Comparison of ENCODE assay signal across 8 mouse cellular contexts in genomic region chr11:97437745-97438144, GRCm38 (mm10). TPM values are rescaled to one million over a fixed set of nuclear protein-coding genes. Genes with fewer than 3 reads are reported as not detected.
A peak's percentile ranks its signal among the peaks of the same experiment; 100 is the strongest.
DNase-seq lines count a peak whose midpoint lies in the region; ATAC-seq and TF ChIP-seq lines count a peak whose summit lies in the region.

No protein-coding gene starts in this region.

- TF ChIP-seq POLR2A in bone marrow macrophage, adult 2 months (IDR thresholded peaks at IDR 0.05; ENCODE audit: borderline replicate concordance, low read depth, low read length): no peak
- no peak for TF ChIP-seq POLR2A in cerebellum, adult 2 months (IDR thresholded peaks at IDR 0.05; ENCODE audit: borderline replicate concordance, insufficient read depth, low read length)

- H3K9me3 ChIP-seq in heart, embryonic 10.5 days: no peaks in the 10 kb centered on the region
- no peaks in the 10 kb centered on the region for H3K9me3 ChIP-seq in kidney, embryonic 15.5 days (replicated peaks)

- H3K4me3 ChIP-seq in layer of hippocampus, adult 2 months: no peak overlapping the region
- H3K4me3 ChIP-seq in bone marrow macrophage, adult 2 months (ENCODE audit: insufficient read depth, low read length): no peak overlapping the region
- peak overlapping the region; percentile 38 for H3K4me3 ChIP-seq in heart, embryonic 10.5 days
- no peak overlapping the region for H3K4me3 ChIP-seq in kidney, embryonic 15.5 days (replicated peaks)
- no peak overlapping the region for H3K4me3 ChIP-seq in cerebellum, adult 2 months (replicated peaks; ENCODE audit: insufficient read depth, low read depth, low read length)

- TF ChIP-seq CTCF in layer of hippocampus, adult 2 months (conservative IDR thresholded peaks at IDR 0.05): no peak
- TF ChIP-seq CTCF in bone marrow macrophage, adult 2 months (IDR thresholded peaks at IDR 0.05; ENCODE audit: low read depth, low read length): no peak
- TF ChIP-seq CTCF in cerebellum, adult 2 months (IDR thresholded peaks at IDR 0.05; ENCODE audit: borderline replicate concordance, insufficient read depth, low read depth, low read length): no peak

- H3K36me3 ChIP-seq in heart, embryonic 10.5 days: peaks cover 5% of the 10 kb centered on the region; the same call in 1 of the 2 replicates
- no peaks in the 10 kb centered on the region for H3K36me3 ChIP-seq in kidney, embryonic 15.5 days

- H3K27ac ChIP-seq in layer of hippocampus, adult 2 months: peak overlapping the region; percentile 64
- H3K27ac ChIP-seq in bone marrow macrophage, adult 2 months (ENCODE audit: insufficient read depth, low read depth, low read length): peak overlapping the region; percentile 6; the same call in 1 of the 2 replicates
- peak overlapping the region; percentile 99 for H3K27ac ChIP-seq in heart, embryonic 10.5 days
- H3K27ac ChIP-seq in kidney, embryonic 15.5 days: peak overlapping the region; percentile 93
- no peak overlapping the region for H3K27ac ChIP-seq in cerebellum, adult 2 months (ENCODE audit: insufficient read depth, low read length)

- no peak for DNase-seq in layer of hippocampus, adult 2 months (ENCODE audit: low spot score in 2 of 2)
- no peak for DNase-seq in layer of hippocampus, adult 8-10 months (ENCODE audit: low spot score in 2 of 2)
- DNase-seq in heart, embryonic 10.5 days (ENCODE audit: low spot score): peak; percentile 90
- DNase-seq in lung, postnatal 10 days: peak; percentile 95
- DNase-seq in thymus, postnatal 25 days: no peak
- DNase-seq in cerebellum, adult 2 months: no peak

- peak; percentile 16; the same call in 1 of the 2 replicates for ATAC-seq in kidney, embryonic 15.5 days (replicated peaks; ENCODE audit: low FRiP score)

- WGBS in heart, embryonic 10.5 days: 4% methylated on average over 5 of the region's 5 CpGs
- WGBS in kidney, embryonic 15.5 days: 13% methylated on average over 5 of the region's 5 CpGs
- 54% methylated on average over 5 of the region's 5 CpGs for WGBS in cerebellum, adult 2 months

- H3K27me3 ChIP-seq in heart, embryonic 10.5 days (ENCODE audit: insufficient read depth, poor library complexity, severe bottlenecking): no peaks in the 10 kb centered on the region
- no peaks in the 10 kb centered on the region for H3K27me3 ChIP-seq in kidney, embryonic 15.5 days
- no peaks in the 10 kb centered on the region for H3K27me3 ChIP-seq in cerebellum, adult 2 months (ENCODE audit: control insufficient read depth, insufficient read depth, low read length)

- H3K4me2 ChIP-seq in kidney, embryonic 15.5 days: no peak overlapping the region

- H3K4me1 ChIP-seq in bone marrow macrophage, adult 2 months (ENCODE audit: control insufficient read depth, insufficient read depth, low read length): peaks cover 39% of the 10 kb centered on the region
- H3K4me1 ChIP-seq in heart, embryonic 10.5 days: peaks cover 87% of the 10 kb centered on the region
- peaks cover 88% of the 10 kb centered on the region for H3K4me1 ChIP-seq in kidney, embryonic 15.5 days
- peaks cover 11% of the 10 kb centered on the region for H3K4me1 ChIP-seq in cerebellum, adult 2 months (ENCODE audit: control insufficient read depth, insufficient read depth, low read length)

- no peak overlapping the region for H3K9ac ChIP-seq in kidney, embryonic 15.5 days

RNA-seq across cellular contexts. Expression of gene Arhgap23, which starts 22.4 kb away (rescaled TPM):
- total RNA-seq in layer of hippocampus, adult 2 months (2021): 10 to 100 TPM; 66.0 to 74.1 TPM
- total RNA-seq in layer of hippocampus, adult 8-10 months (2022): 10 to 100 TPM; 75.7 to 83.2 (median 78.4) TPM
- 7.5 and 9.2 TPM in 2 replicates for polyA plus RNA-seq in bone marrow macrophage, adult 2 months (2012; ENCODE audit: insufficient read depth, insufficient read length, missing spikeins)
- 6.8 and 7.8 TPM in 2 replicates for polyA plus RNA-seq in heart, embryonic 10.5 days (2016; fragmentation: Nextera tagmentation; extraction: Ambion mirVana)
- polyA plus RNA-seq in kidney, embryonic 15.5 days (2015; fragmentation: Nextera tagmentation; extraction: Ambion mirVana): 4.6 and 5.9 TPM in 2 replicates
- 68.9 and 77.2 TPM in 2 replicates for polyA plus RNA-seq in cerebellum, adult 2 months (2012; rRNA removed)

Comparison
In these comparisons a context has a peak if more than half of its experiments do, and no peak if none do; other contexts are left out.
1. DNase-seq: peak in heart, embryonic 10.5 days (single experiment) and lung, postnatal 10 days (single experiment); none in layer of hippocampus, adult 2 months (0 of 2), layer of hippocampus, adult 8-10 months (0 of 2), thymus, postnatal 25 days (single experiment) and cerebellum, adult 2 months (0 of 2).